Mouse (Mus musculus) liver, adult 2 months (tissue): ENCODE data around the gene Efhc2.

ENCODE experiments used
- CTCF ChIP-seq: fragments of 200-500 bp; IDR thresholded peaks from 2 replicates; pipeline ENCODE4 v1.5.1; 2011; ENCODE audit warnings: low read depth, low read length, control low read depth
- POLR2A ChIP-seq: fragments of 200-500 bp; IDR thresholded peaks from 2 replicates; pipeline ENCODE4 v1.6.1; 2011; ENCODE audit warnings: low read length, control low read depth; ENCODE audit not compliant: insufficient read depth; ENCODE audit errors: extremely low read depth

GRCm38 (mm10) chrX:17365114-17365513 is 45.9 kb upstream of the Efhc2 start:
- TF ChIP-seq CTCF (no peak), POLR2A (no peak)
